Mouse (Mus musculus) limb, embryonic 15.5 days (tissue): ENCODE measurements at regions not wholly inside any gene's neighbourhood (a gene's known extent, or its start where the extent isn't known, plus 50 kb on each side); places are given as distances from the start of the nearest gene placed in this dataset.

Source experiments
- ATAC-seq: fragments of 200-750 bp; cut with Nextera tagmentation; 2 replicates; pipeline ENCODE4 v1.8.0; 2017; ENCODE audit warnings: low read depth, moderate TSS enrichment; ENCODE audit not compliant: insufficient number of reproducible peaks, low FRiP score, low TSS enrichment
- H3K27ac ChIP-seq: fragments of 300-500 bp; sonication (generic); 2 replicates; pipeline ENCODE4 v1.5.1; 2015; ENCODE audit warnings: moderate library complexity, mild to moderate bottlenecking, inconsistent platforms
- H3K27me3 ChIP-seq: fragments of 300-500 bp; sonication (generic); 2 replicates; pipeline ENCODE4 v1.6.1; 2015; ENCODE audit warnings: inconsistent platforms
- H3K36me3 ChIP-seq: fragments of 300-500 bp; sonication (generic); 2 replicates; pipeline ENCODE4 v1.6.1; 2015; ENCODE audit warnings: inconsistent platforms
- H3K4me1 ChIP-seq: fragments of 300-500 bp; sonication (generic); 2 replicates; pipeline ENCODE4 v1.6.1; 2015; ENCODE audit warnings: inconsistent platforms
- H3K4me2 ChIP-seq: fragments of 300-500 bp; sonication (generic); 2 replicates; pipeline ENCODE4 v1.6.1; 2015; ENCODE audit warnings: mild to moderate bottlenecking, inconsistent platforms
- H3K4me3 ChIP-seq: fragments of 300-500 bp; sonication (generic); 2 replicates; pipeline ENCODE4 v1.5.1; 2015; ENCODE audit warnings: mild to moderate bottlenecking, inconsistent platforms
- H3K9ac ChIP-seq: fragments of 300-500 bp; sonication (generic); 2 replicates; pipeline ENCODE4 v1.6.1; 2015; ENCODE audit warnings: inconsistent platforms
- H3K9me3 ChIP-seq: fragments of 300-500 bp; sonication (generic); 2 replicates; pipeline ENCODE4 v1.6.1; 2016; ENCODE audit warnings: inconsistent platforms
- WGBS: fragments of 180-500 bp; shearing (Covaris S2); methylation state at CpG from one replicate; pipeline ENCODE4 v1.1.7; 2015; 5-methylcytosine and 5-hydroxymethylcytosine counted together

GRCm38 (mm10) chr6:52105031-52105593 lies 53.0 kb downstream of the Hoxa1 start:
- Histone ChIP-seq H3K36me3 (no peaks in the 10 kb centered on the region), H3K4me2 (no peak overlapping the region), H3K9me3 (no peaks in the 10 kb centered on the region), H3K27me3 (no peaks in the 10 kb centered on the region), H3K9ac (no peak overlapping the region), H3K4me1 (no peaks in the 10 kb centered on the region), H3K27ac (no peak overlapping the region), H3K4me3 (no peak overlapping the region)
- ATAC-seq = no peak
- 48% methylated on average over 13 of the region's 13 CpGs for WGBS

GRCm38 (mm10) chr6:52104141-52104540 lies 54.0 kb downstream of the Hoxa1 start:
- no peaks in the 10 kb centered on the region for H3K9me3 ChIP-seq
- no peak overlapping the region for H3K4me2 ChIP-seq
- 91% methylated on average over 11 of the region's 11 CpGs for WGBS
- no peaks in the 10 kb centered on the region for H3K36me3 ChIP-seq
- no peak for ATAC-seq
- no peak overlapping the region for H3K4me3 ChIP-seq
- no peak overlapping the region for H3K27ac ChIP-seq
- no peaks in the 10 kb centered on the region for H3K27me3 ChIP-seq
- H3K9ac ChIP-seq = no peak overlapping the region
- H3K4me1 ChIP-seq = no peaks in the 10 kb centered on the region

- Histone ChIP-seq H3K9ac (no peak overlapping the region), H3K36me3 (no peaks in the 10 kb centered on the region), H3K27me3 (no peaks in the 10 kb centered on the region), H3K27ac (no peak overlapping the region), H3K4me1 (no peaks in the 10 kb centered on the region), H3K4me3 (no peak overlapping the region), H3K4me2 (no peak overlapping the region), H3K9me3 (no peaks in the 10 kb centered on the region)
- ATAC-seq = no peak
- WGBS = 75% methylated on average over 7 of the region's 7 CpGs
Observed at GRCm38 (mm10) chr6:52103661-52104060, 54.5 kb downstream of the Hoxa1 start.

GRCm38 (mm10) chr6:52102699-52103098 lies 55.4 kb downstream of the Hoxa1 start:
- no peaks in the 10 kb centered on the region for H3K9me3 ChIP-seq
- H3K27me3 ChIP-seq = no peaks in the 10 kb centered on the region
- H3K36me3 ChIP-seq = no peaks in the 10 kb centered on the region
- WGBS = 66% methylated on average over 8 of the region's 8 CpGs
- no peaks in the 10 kb centered on the region for H3K4me1 ChIP-seq
- ATAC-seq = no peak
- no peak overlapping the region for H3K9ac ChIP-seq
- H3K27ac ChIP-seq = no peak overlapping the region
- no peak overlapping the region for H3K4me3 ChIP-seq
- H3K4me2 ChIP-seq = no peak overlapping the region

GRCm38 (mm10) chr6:52102179-52102578 lies 55.9 kb downstream of the Hoxa1 start:
- Histone ChIP-seq H3K4me2 (no peak overlapping the region), H3K27ac (no peak overlapping the region), H3K9ac (no peak overlapping the region), H3K4me3 (no peak overlapping the region), H3K36me3 (no peaks in the 10 kb centered on the region), H3K9me3 (no peaks in the 10 kb centered on the region), H3K27me3 (no peaks in the 10 kb centered on the region), H3K4me1 (no peaks in the 10 kb centered on the region)
- WGBS = 46% methylated on average over 8 of the region's 8 CpGs
- ATAC-seq = no peak

GRCm38 (mm10) chr6:52101209-52101608 lies 56.9 kb downstream of the Hoxa1 start:
- Histone ChIP-seq H3K4me2 (no peak overlapping the region), H3K4me3 (no peak overlapping the region)
- 77% methylated on average over 6 of the region's 6 CpGs for WGBS

GRCm38 (mm10) chr6:52098851-52099250 lies 59.3 kb downstream of the Hoxa1 start:
- Histone ChIP-seq H3K27ac (no peak overlapping the region), H3K9me3 (no peaks in the 10 kb centered on the region), H3K4me2 (no peak overlapping the region), H3K9ac (no peak overlapping the region), H3K4me3 (no peak overlapping the region), H3K36me3 (no peaks in the 10 kb centered on the region), H3K27me3 (no peaks in the 10 kb centered on the region), H3K4me1 (no peaks in the 10 kb centered on the region)
- no peak for ATAC-seq
- 89% methylated on average over 7 of the region's 7 CpGs for WGBS

More at GRCm38 (mm10) chr6:52101209-52101608, 56.9 kb downstream of the Hoxa1 start:
- Histone ChIP-seq H3K9ac (no peak overlapping the region), H3K4me1 (no peaks in the 10 kb centered on the region), H3K27me3 (no peaks in the 10 kb centered on the region), H3K9me3 (no peaks in the 10 kb centered on the region), H3K36me3 (no peaks in the 10 kb centered on the region), H3K27ac (no peak overlapping the region)
- ATAC-seq = no peak

- H3K36me3 ChIP-seq = no peaks in the 10 kb centered on the region
- no peak for ATAC-seq
- H3K27ac ChIP-seq = no peak overlapping the region
- no peak overlapping the region for H3K4me2 ChIP-seq
- H3K27me3 ChIP-seq = no peaks in the 10 kb centered on the region
- WGBS = 94% methylated on average over 7 of the region's 7 CpGs
- no peak overlapping the region for H3K4me3 ChIP-seq
- no peaks in the 10 kb centered on the region for H3K9me3 ChIP-seq
- no peak overlapping the region for H3K9ac ChIP-seq
- H3K4me1 ChIP-seq = no peaks in the 10 kb centered on the region
Observed at GRCm38 (mm10) chr6:52095575-52095974, 62.5 kb downstream of the Hoxa1 start.

GRCm38 (mm10) chr6:52091445-52091844 lies 66.7 kb downstream of the Hoxa1 start:
- WGBS = 32% methylated on average over 5 of the region's 5 CpGs
- no peak overlapping the region for H3K4me3 ChIP-seq
- H3K27ac ChIP-seq = no peak overlapping the region
- no peak overlapping the region for H3K9ac ChIP-seq
- no peaks in the 10 kb centered on the region for H3K27me3 ChIP-seq
- no peak overlapping the region for H3K4me2 ChIP-seq
- H3K36me3 ChIP-seq = no peaks in the 10 kb centered on the region
- no peaks in the 10 kb centered on the region for H3K9me3 ChIP-seq
- ATAC-seq = no peak
- no peaks in the 10 kb centered on the region for H3K4me1 ChIP-seq

- H3K27ac ChIP-seq = no peak overlapping the region
- H3K27me3 ChIP-seq = no peaks in the 10 kb centered on the region
- H3K4me2 ChIP-seq = no peak overlapping the region
- no peaks in the 10 kb centered on the region for H3K36me3 ChIP-seq
- no peak overlapping the region for H3K4me3 ChIP-seq
- H3K9ac ChIP-seq = no peak overlapping the region
- no peak for ATAC-seq
- no peaks in the 10 kb centered on the region for H3K4me1 ChIP-seq
- H3K9me3 ChIP-seq = no peaks in the 10 kb centered on the region
- 60% methylated on average over 17 of the region's 17 CpGs for WGBS
Observed at GRCm38 (mm10) chr6:52085932-52086643, 72.0 kb downstream of the Hoxa1 start.

GRCm38 (mm10) chr6:52084622-52085021 lies 72.3 kb upstream of the Skap2 start:
- WGBS = 90% methylated on average over 2 of the region's 2 CpGs
- H3K4me3 ChIP-seq = no peak overlapping the region
- no peaks in the 10 kb centered on the region for H3K9me3 ChIP-seq
- no peaks in the 10 kb centered on the region for H3K4me1 ChIP-seq
- no peak overlapping the region for H3K27ac ChIP-seq
- no peaks in the 10 kb centered on the region for H3K36me3 ChIP-seq
- no peak for ATAC-seq
- H3K9ac ChIP-seq = no peak overlapping the region
- no peak overlapping the region for H3K4me2 ChIP-seq
- no peaks in the 10 kb centered on the region for H3K27me3 ChIP-seq

- Histone ChIP-seq H3K36me3 (no peaks in the 10 kb centered on the region), H3K9ac (no peak overlapping the region), H3K4me2 (no peak overlapping the region), H3K4me3 (no peak overlapping the region), H3K27me3 (no peaks in the 10 kb centered on the region), H3K27ac (no peak overlapping the region), H3K9me3 (no peaks in the 10 kb centered on the region), H3K4me1 (peaks cover 5% of the 10 kb centered on the region; the same call in 1 of the 2 replicates)
- no peak for ATAC-seq
- WGBS = 19% methylated on average over 7 of the region's 7 CpGs
Observed at GRCm38 (mm10) chr6:52079501-52079900, 67.2 kb upstream of the Skap2 start.
